Mouse (Mus musculus) spleen, adult 2 months (tissue): ENCODE measurements around the gene Hist1h2ae. TPM values are rescaled to one million over a fixed set of nuclear protein-coding genes. Genes with fewer than 3 reads are reported as not detected.
"Not testable (repeated sequence)": the region's sequence is repeated elsewhere in the genome, so short reads cannot be mapped to it uniquely, and the experiment has no call there.

Experiments
- DNase-seq, 2 experiments: peaks; one replicate each; pipeline versions ENCODE4 v3.0.0 to v3.0.0-alpha.2; 2012 to 2021; ENCODE audit warnings: low spot score in 2 of 2, low read depth in 1 of 2
- H3K27ac ChIP-seq: fragments of 200-500 bp; 2 replicates; pipeline ENCODE4 v1.5.1; 2012; ENCODE audit warnings: low read length, inconsistent platforms; ENCODE audit not compliant: insufficient read depth
- H3K27me3 ChIP-seq: fragments of 200-500 bp; 2 replicates; pipeline ENCODE4 v1.6.1; 2012; ENCODE audit warnings: mild to moderate bottlenecking, moderate library complexity, low read length, inconsistent platforms; ENCODE audit not compliant: control insufficient read depth, insufficient read depth
- H3K36me3 ChIP-seq: fragments of 200-500 bp; 2 replicates; pipeline ENCODE4 v1.6.1; 2012; ENCODE audit warnings: mild to moderate bottlenecking, low read length, inconsistent platforms; ENCODE audit not compliant: control insufficient read depth, insufficient read depth
- H3K4me1 ChIP-seq: fragments of 200-500 bp; 2 replicates; pipeline ENCODE4 v1.6.1; 2011; ENCODE audit warnings: inconsistent platforms; ENCODE audit not compliant: control insufficient read depth, insufficient read depth, insufficient read length
- H3K4me3 ChIP-seq: fragments of 200-500 bp; 2 replicates; pipeline ENCODE4 v1.5.1; 2011; ENCODE audit warnings: mild to moderate bottlenecking, inconsistent platforms; ENCODE audit not compliant: insufficient read depth, insufficient read length; ENCODE audit errors: extremely low read depth
- CTCF ChIP-seq: fragments of 200-500 bp; IDR thresholded peaks from 2 replicates; pipeline ENCODE4 v1.5.1; 2011; ENCODE audit warnings: mild to moderate bottlenecking, inconsistent platforms; ENCODE audit not compliant: insufficient read depth, insufficient read length, insufficient replicate concordance; ENCODE audit errors: extremely low read depth
- POLR2A ChIP-seq: fragments of 200-500 bp; IDR thresholded peaks from 2 replicates; pipeline ENCODE4 v1.6.1; 2011; ENCODE audit warnings: low read depth, low read length, inconsistent platforms
- WGBS: fragments of 180-500 bp; shearing (Covaris S2); methylation state at CpG from one replicate; pipeline ENCODE4 v1.1.7; 2018; 5-methylcytosine and 5-hydroxymethylcytosine counted together
- polyA plus RNA-seq: library from polyadenylated mRNA; depleted of rRNA; stranded (reverse); fragments of >200 nt; gene quantifications from 2 replicates; pipeline ENCODE4 v1.2.3, GENCODE M21; 2012

Gene Hist1h2ae
- polyA plus RNA-seq, 1 experiment, result 15.5 TPM

DNA sequence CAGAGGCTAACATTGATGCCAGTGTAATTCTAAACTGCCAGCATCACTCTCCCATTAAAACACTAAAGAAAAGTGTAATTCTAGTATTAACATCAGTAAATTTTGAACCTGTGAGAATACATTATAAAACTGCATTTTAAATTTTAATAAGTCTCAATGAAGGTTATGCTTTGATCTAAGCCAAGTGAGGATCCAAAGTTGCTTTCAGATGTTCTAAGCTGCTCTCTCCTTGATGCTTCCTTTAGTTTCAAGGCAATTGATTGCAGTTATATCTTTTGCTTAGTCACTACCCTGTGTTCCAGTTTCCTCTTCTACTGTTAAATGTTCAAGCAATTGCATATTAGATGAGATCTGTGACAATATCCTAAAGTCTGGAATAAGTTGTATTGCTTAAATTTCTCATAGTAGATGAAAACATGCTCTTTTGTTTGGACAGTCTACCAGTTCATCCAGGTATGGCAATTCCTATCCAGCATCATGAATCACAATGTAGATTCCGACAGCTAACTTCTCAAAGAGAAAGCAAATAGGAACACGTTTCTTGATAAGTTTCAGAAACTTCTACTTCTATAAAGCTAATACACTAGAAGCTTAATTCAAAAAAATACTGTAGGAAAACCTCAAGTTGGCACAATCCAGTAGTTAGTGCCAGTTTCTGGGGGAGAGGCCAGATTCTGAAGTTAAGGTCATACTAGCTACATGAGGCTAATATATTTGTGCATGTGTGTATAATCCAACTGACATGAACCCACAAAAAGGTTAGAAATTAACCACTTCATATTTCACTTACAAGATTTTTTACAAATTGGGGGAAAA lies 1.4 kb upstream of the Hist1h2ae start:
- no peak overlapping the region for H3K27ac ChIP-seq
- no peak for DNase-seq
- H3K27me3 ChIP-seq, result no peaks in the 10 kb centered on the region
- peaks cover 2% of the 10 kb centered on the region; the same call in 1 of the 2 replicates for H3K4me1 ChIP-seq
- H3K36me3 ChIP-seq, result no peaks in the 10 kb centered on the region
- WGBS, result 32% methylated on average over 2 of the region's 2 CpGs
- peak overlapping the region; percentile 30; the same call in 1 of the 2 replicates for H3K4me3 ChIP-seq
- no peak for TF ChIP-seq POLR2A
- no peak for TF ChIP-seq CTCF

DNA sequence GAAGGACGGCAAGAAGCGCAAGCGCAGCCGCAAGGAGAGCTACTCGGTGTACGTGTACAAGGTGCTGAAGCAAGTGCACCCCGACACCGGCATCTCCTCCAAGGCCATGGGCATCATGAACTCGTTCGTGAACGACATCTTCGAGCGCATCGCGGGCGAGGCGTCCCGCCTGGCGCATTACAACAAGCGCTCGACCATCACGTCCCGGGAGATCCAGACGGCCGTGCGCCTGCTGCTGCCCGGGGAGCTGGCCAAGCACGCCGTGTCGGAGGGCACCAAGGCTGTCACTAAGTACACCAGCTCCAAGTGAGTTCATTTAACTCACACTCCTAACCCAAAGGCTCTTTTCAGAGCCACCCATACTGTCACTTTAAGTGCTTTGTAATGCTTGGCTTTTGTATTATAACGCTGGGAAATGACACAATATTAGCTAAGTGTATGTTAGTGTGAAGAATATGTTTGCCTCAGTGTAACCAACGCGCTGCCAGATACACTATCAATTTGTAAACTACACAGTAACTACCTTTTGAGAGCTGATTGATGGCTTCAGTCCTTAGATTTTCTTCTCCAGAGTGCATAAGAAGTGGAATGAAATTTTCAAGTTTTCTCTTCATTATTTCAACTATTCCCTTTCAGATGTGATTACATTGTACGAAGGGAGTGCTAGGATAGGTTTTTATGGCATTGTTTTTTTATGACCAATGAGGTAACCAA lies 641 bp upstream of the Hist1h2ae start:
- not testable (repeated sequence) for H3K27me3 ChIP-seq, H3K36me3 ChIP-seq, H3K4me1 ChIP-seq, DNase-seq
- Histone ChIP-seq H3K4me3 (peak overlapping the region; percentile 54), H3K27ac (peak overlapping the region; percentile 92)
- under 1% methylated on average over 17 of the region's 34 CpGs for WGBS

DNA sequence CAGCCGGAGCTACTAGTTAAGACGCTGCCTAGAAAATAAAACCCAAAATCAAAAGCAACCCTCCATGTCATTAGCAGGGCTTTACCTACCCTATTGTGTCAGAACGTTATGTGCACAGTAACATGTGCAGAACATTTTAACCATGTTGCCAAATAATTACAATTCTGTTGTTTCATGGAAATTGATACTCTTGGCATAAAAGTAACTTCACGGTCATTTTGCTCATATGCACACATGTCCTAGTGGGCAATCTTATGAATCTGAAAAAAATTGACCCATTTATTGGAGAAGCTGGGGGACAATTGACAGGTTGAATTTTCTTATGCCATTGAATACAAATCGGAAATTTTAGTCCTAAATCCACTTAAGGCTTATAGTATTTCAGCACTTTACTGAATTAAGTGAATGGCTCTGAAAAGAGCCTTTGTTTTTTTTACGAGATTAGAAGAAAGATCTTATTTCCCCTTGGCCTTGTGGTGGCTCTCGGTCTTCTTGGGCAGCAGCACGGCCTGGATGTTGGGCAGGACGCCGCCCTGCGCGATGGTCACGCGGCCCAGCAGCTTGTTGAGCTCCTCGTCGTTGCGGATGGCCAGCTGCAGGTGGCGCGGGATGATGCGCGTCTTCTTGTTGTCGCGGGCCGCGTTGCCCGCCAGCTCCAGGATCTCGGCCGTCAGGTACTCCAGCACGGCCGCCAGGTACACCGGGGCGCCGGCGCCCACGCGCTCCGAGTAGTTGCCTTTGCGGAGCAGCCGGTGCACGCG lies 579 bp downstream of the Hist1h2ae start:
- H3K27ac ChIP-seq, result peak overlapping the region; percentile 99
- DNase-seq, H3K27me3 ChIP-seq, H3K4me1 ChIP-seq, H3K36me3 ChIP-seq: not testable (repeated sequence)
- H3K4me3 ChIP-seq, result peak overlapping the region; percentile 61
- 3% methylated on average over 29 of the region's 41 CpGs for WGBS

GRCm38 (mm10) chr13:23564482-23564881 lies 6.5 kb downstream of the Hist1h2ae start:
- no peak for TF ChIP-seq POLR2A
- TF ChIP-seq CTCF, result no peak
- no peaks in the 10 kb centered on the region for H3K36me3 ChIP-seq
- no peak overlapping the region for H3K4me3 ChIP-seq
- H3K4me1 ChIP-seq, result no peaks in the 10 kb centered on the region
- no peak overlapping the region for H3K27ac ChIP-seq
- no peaks in the 10 kb centered on the region for H3K27me3 ChIP-seq
- WGBS, result 89% methylated on average over 2 of the region's 2 CpGs
- DNase-seq, result no peak

DNA sequence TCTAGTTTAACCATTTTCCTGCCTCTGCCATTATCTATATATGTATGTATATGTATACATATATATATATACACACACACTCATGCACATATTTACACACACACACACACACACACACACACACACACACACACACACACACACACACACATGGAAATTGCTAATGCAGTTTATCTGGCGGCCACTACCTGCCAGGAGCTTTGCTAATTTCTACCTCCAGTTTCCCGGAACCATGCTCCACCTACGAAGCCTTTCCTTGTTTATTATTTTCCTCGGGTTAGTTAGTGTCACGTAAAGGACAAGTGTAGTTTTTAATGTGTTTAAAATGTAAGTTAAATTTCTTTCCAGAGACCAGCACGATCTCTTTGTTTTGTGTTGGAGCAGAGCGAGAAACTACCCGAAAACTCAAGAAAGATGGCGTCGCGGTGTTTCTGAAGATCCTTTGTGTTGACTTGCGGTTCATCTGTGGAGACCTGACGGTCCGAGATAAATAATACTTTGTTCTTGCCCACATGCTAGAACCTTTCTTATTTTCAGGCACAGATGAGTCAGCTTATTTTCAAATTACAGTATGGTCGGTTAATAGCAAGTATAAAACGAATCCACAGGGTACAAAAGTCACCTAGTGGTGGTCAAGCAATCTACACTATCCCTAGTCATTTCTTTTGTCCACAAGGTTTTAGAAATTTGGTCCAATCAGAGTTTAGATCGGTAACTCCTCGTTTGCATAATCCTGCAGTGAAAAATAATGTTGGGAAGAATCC lies 8.1 kb downstream of the Hist1h2ae start:
- TF ChIP-seq POLR2A (no peak), CTCF (no peak)
- no peak for DNase-seq
- 5% methylated on average over 18 of the region's 18 CpGs for WGBS
- peak overlapping the region; percentile 51 for H3K4me3 ChIP-seq
- no peaks in the 10 kb centered on the region for H3K36me3 ChIP-seq
- H3K4me1 ChIP-seq, result no peaks in the 10 kb centered on the region
- H3K27ac ChIP-seq, result peak overlapping the region; percentile 86
- H3K27me3 ChIP-seq, result no peaks in the 10 kb centered on the region

DNA sequence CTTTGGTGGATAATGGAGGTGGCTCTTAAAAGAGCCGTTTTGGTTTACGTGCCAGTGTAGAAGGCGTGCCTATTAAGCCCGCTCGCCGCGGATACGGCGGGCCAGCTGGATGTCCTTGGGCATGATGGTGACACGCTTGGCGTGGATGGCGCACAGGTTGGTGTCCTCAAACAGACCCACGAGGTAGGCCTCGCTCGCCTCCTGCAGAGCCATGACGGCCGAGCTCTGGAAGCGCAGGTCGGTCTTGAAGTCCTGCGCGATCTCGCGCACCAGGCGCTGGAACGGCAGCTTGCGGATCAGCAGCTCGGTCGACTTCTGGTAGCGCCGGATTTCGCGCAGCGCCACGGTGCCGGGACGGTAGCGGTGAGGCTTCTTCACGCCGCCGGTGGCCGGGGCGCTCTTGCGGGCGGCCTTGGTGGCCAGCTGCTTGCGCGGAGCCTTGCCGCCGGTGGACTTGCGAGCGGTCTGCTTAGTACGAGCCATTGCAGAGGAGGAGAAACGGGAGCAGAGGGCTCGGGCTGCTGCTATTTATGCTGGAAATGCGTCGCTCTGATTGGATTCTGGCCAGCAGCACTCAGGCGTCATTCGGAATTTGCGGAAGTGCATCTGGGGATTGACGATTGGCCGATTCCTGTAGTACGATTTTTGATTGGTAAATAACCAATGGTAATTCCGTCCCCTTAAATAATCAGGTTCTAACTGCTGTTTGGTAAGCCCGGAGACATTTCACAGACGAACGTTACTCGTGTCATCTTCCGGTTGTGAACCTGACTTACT lies 8.9 kb downstream of the Hist1h2ae start, which contains the start of gene Hist1h3e:
Gene Hist1h3e (minus strand): TSS at position 487 of the 777 bp plus-strand sequence.
- peak; percentile 94 for TF ChIP-seq POLR2A
- DNase-seq, result peak; percentile 89 to 98
- H3K27me3 ChIP-seq, H3K36me3 ChIP-seq, H3K4me1 ChIP-seq: not testable (repeated sequence)
- WGBS, result under 1% methylated on average over 47 of the region's 67 CpGs
- peak within 1 kb of the TSS; percentile 54 for H3K4me3 ChIP-seq
- peak within 1 kb of the TSS; percentile 88 for H3K27ac ChIP-seq

DNA sequence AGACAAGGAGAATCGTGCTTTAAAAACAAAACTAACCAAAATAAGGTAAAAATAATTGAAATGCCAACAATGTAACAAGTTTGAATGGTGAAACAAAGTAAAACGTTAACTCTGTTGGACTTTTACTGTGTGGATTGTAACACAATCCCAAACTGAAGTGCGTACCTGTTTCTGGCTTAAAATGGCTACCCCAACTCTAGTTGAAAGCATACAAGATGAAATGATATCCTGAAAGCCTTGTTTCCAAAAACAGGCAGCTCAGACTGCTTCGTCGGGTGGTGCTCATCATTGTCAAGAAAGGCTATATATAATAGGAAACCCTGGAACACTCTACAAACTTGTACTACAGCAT lies 9.5 kb downstream of the Hist1h2ae start:
- not testable (repeated sequence) for H3K36me3 ChIP-seq, H3K4me1 ChIP-seq, H3K27me3 ChIP-seq, DNase-seq
- H3K27ac ChIP-seq, result peak overlapping the region; percentile 88; the same call in 1 of the 2 replicates
- 0% methylated on average over 2 of the region's 5 CpGs for WGBS
- H3K4me3 ChIP-seq, result peak overlapping the region; percentile 54

- not testable (repeated sequence) for H3K27ac ChIP-seq, H3K4me1 ChIP-seq, H3K4me3 ChIP-seq, H3K27me3 ChIP-seq, DNase-seq, H3K36me3 ChIP-seq
- 49% methylated on average over 2 of the region's 2 CpGs for WGBS
Measured at GRCm38 (mm10) chr13:23560699-23561098, 10.3 kb downstream of the Hist1h2ae start.
